Mouse (Mus musculus) cerebellum, adult 2 months (tissue): Measurements from ENCODE around the gene Gpatch8.

Source experiments
- CTCF ChIP-seq: fragments of 200-500 bp; IDR thresholded peaks from 2 replicates; pipeline ENCODE4 v1.5.1; 2011; ENCODE audit warnings: low read depth, mild to moderate bottlenecking, control low read depth, low read length, moderate library complexity, borderline replicate concordance; ENCODE audit not compliant: insufficient read depth
- POLR2A ChIP-seq: fragments of 200-500 bp; IDR thresholded peaks from 2 replicates; pipeline ENCODE4 v1.6.1; 2011; ENCODE audit warnings: low read length, control low read depth, borderline replicate concordance; ENCODE audit not compliant: insufficient read depth

- no peak for TF ChIP-seq CTCF
- TF ChIP-seq POLR2A = no peak
These were observed 47.9 kb upstream of the Gpatch8 start, which contains the start of gene Fzd2 for GRCm38 (mm10) chr11:102604010-102604584.
